Mouse (Mus musculus) heart, embryonic 10.5 days (tissue): ENCODE data around the gene Adgrl2. TPM values are rescaled to one million over a fixed set of nuclear protein-coding genes. Genes with fewer than 3 reads are reported as not detected.

ENCODE experiments used
- DNase-seq: peaks from one replicate; pipeline ENCODE4 v3.0.0-alpha.2; 2017; ENCODE audit warnings: low spot score
- H3K27ac ChIP-seq: fragments of 300-500 bp; sonication (generic); 2 replicates; pipeline ENCODE4 v1.5.1; 2016; ENCODE audit warnings: mild to moderate bottlenecking
- H3K27me3 ChIP-seq: fragments of 300-500 bp; sonication (generic); 2 replicates; pipeline ENCODE4 v1.6.1; 2016; ENCODE audit warnings: mild to moderate bottlenecking; ENCODE audit not compliant: poor library complexity, insufficient read depth, severe bottlenecking
- H3K36me3 ChIP-seq: fragments of 300-500 bp; sonication (generic); 2 replicates; pipeline ENCODE4 v1.6.1; 2016; ENCODE audit warnings: mild to moderate bottlenecking, moderate library complexity
- H3K4me1 ChIP-seq: fragments of 300-500 bp; sonication (generic); 2 replicates; pipeline ENCODE4 v1.6.1; 2016; ENCODE audit warnings: mild to moderate bottlenecking
- H3K4me3 ChIP-seq: fragments of 300-500 bp; sonication (generic); 2 replicates; pipeline ENCODE4 v1.5.1; 2016; ENCODE audit warnings: mild to moderate bottlenecking, moderate library complexity
- H3K9me3 ChIP-seq: fragments of 300-500 bp; sonication (generic); 2 replicates; pipeline ENCODE4 v1.6.1; 2016; ENCODE audit warnings: mild to moderate bottlenecking, moderate library complexity
- WGBS: fragments of 180-500 bp; shearing (Covaris S2); methylation state at CpG from one replicate; pipeline ENCODE4 v1.1.7; 2016; 5-methylcytosine and 5-hydroxymethylcytosine counted together
- polyA plus RNA-seq: library from polyadenylated mRNA; unstranded; fragments of >200 nt; fragmentation: Nextera tagmentation; extraction: Ambion mirVana; gene quantifications from 2 replicates; pipeline ENCODE4 v1.2.1, GENCODE M21; 2016

Gene Adgrl2
- polyA plus RNA-seq, 1 experiment from 2014 or later: 45.0 TPM

GRCm38 (mm10) chr3:148907024-148907778 is 83.2 kb downstream of the Adgrl2 start:
- Histone ChIP-seq H3K27me3 (no peaks in the 10 kb centered on the region), H3K4me3 (no peak overlapping the region), H3K9me3 (no peaks in the 10 kb centered on the region), H3K36me3 (no peaks in the 10 kb centered on the region), H3K27ac (peak overlapping the region; percentile 62; the same call in 1 of the 2 replicates), H3K4me1 (peaks cover 36% of the 10 kb centered on the region)
- no peak for DNase-seq
- 40% methylated on average over 6 of the region's 6 CpGs for WGBS

- no peaks in the 10 kb centered on the region for H3K27me3 ChIP-seq
- 0 out of 2 replicates have a peak, but pooled peaks cover 3% of the 10 kb centered on the region for H3K36me3 ChIP-seq
- no peak overlapping the region; the same call in 1 of the 2 replicates for H3K4me3 ChIP-seq
- DNase-seq: no peak
- H3K27ac ChIP-seq: no peak overlapping the region
- no peaks in the 10 kb centered on the region for H3K9me3 ChIP-seq
- 53% methylated on average over 13 of the region's 13 CpGs for WGBS
- peaks cover 36% of the 10 kb centered on the region for H3K4me1 ChIP-seq
Measured at GRCm38 (mm10) chr3:148905906-148906779, 84.2 kb downstream of the Adgrl2 start.

GRCm38 (mm10) chr3:148905435-148905834 is 84.9 kb downstream of the Adgrl2 start:
- Histone ChIP-seq H3K9me3 (no peaks in the 10 kb centered on the region), H3K36me3 (0 out of 2 replicates have a peak, but pooled peaks cover 3% of the 10 kb centered on the region), H3K4me3 (peak overlapping the region; percentile 3; the same call in 1 of the 2 replicates), H3K27me3 (no peaks in the 10 kb centered on the region), H3K4me1 (peaks cover 39% of the 10 kb centered on the region), H3K27ac (no peak overlapping the region)
- WGBS: 67% methylated on average over 7 of the region's 7 CpGs
- DNase-seq: no peak

GRCm38 (mm10) chr3:148899857-148900256 is 90.5 kb downstream of the Adgrl2 start:
- WGBS: 45% methylated on average over 6 of the region's 6 CpGs
- Histone ChIP-seq H3K36me3 (0 out of 2 replicates have a peak, but pooled peaks cover 3% of the 10 kb centered on the region), H3K27me3 (no peaks in the 10 kb centered on the region), H3K9me3 (no peaks in the 10 kb centered on the region), H3K4me3 (no peak overlapping the region), H3K4me1 (peaks cover 43% of the 10 kb centered on the region), H3K27ac (peak overlapping the region; percentile 29; the same call in 1 of the 2 replicates)
- no peak for DNase-seq

- 48% methylated on average over 6 of the region's 6 CpGs for WGBS
- Histone ChIP-seq H3K4me3 (no peak overlapping the region), H3K4me1 (peaks cover 47% of the 10 kb centered on the region), H3K9me3 (no peaks in the 10 kb centered on the region), H3K27ac (no peak overlapping the region), H3K36me3 (0 out of 2 replicates have a peak, but pooled peaks cover 3% of the 10 kb centered on the region), H3K27me3 (no peaks in the 10 kb centered on the region)
- no peak for DNase-seq
Measured at GRCm38 (mm10) chr3:148899416-148899815, 90.9 kb downstream of the Adgrl2 start.

- H3K27ac ChIP-seq: no peak overlapping the region
- 72% methylated on average over 8 of the region's 8 CpGs for WGBS
- no peaks in the 10 kb centered on the region for H3K9me3 ChIP-seq
- DNase-seq: no peak
- no peak overlapping the region for H3K4me3 ChIP-seq
- peaks cover 49% of the 10 kb centered on the region for H3K4me1 ChIP-seq
- H3K27me3 ChIP-seq: no peaks in the 10 kb centered on the region
- 0 out of 2 replicates have a peak, but pooled peaks cover 3% of the 10 kb centered on the region for H3K36me3 ChIP-seq
Measured at GRCm38 (mm10) chr3:148898535-148899250, 91.7 kb downstream of the Adgrl2 start.

GRCm38 (mm10) chr3:148896281-148896680 is 94.1 kb downstream of the Adgrl2 start:
- Histone ChIP-seq H3K4me1 (peaks cover 49% of the 10 kb centered on the region), H3K36me3 (no peaks in the 10 kb centered on the region), H3K9me3 (no peaks in the 10 kb centered on the region), H3K27ac (no peak overlapping the region), H3K27me3 (no peaks in the 10 kb centered on the region), H3K4me3 (no peak overlapping the region)
- WGBS: 77% methylated on average over 10 of the region's 10 CpGs
- DNase-seq: no peak

- no peak for DNase-seq
- peak overlapping the region; percentile 59; the same call in 1 of the 2 replicates for H3K27ac ChIP-seq
- H3K9me3 ChIP-seq: no peaks in the 10 kb centered on the region
- no peak overlapping the region for H3K4me3 ChIP-seq
- H3K4me1 ChIP-seq: peaks cover 48% of the 10 kb centered on the region
- no peaks in the 10 kb centered on the region for H3K36me3 ChIP-seq
- WGBS: 74% methylated on average over 13 of the region's 13 CpGs
- no peaks in the 10 kb centered on the region for H3K27me3 ChIP-seq
Measured at GRCm38 (mm10) chr3:148895396-148896109, 94.8 kb downstream of the Adgrl2 start.

GRCm38 (mm10) chr3:148894867-148895266 is 95.5 kb downstream of the Adgrl2 start:
- Histone ChIP-seq H3K9me3 (no peaks in the 10 kb centered on the region), H3K27me3 (no peaks in the 10 kb centered on the region), H3K36me3 (peaks cover 5% of the 10 kb centered on the region; the same call in 1 of the 2 replicates), H3K27ac (peak overlapping the region; percentile 59; the same call in 1 of the 2 replicates), H3K4me1 (peaks cover 41% of the 10 kb centered on the region), H3K4me3 (no peak overlapping the region)
- no peak for DNase-seq
- 67% methylated on average over 8 of the region's 8 CpGs for WGBS

GRCm38 (mm10) chr3:148887902-148888301 is 102.5 kb downstream of the Adgrl2 start:
- H3K27ac ChIP-seq: no peak overlapping the region
- H3K4me3 ChIP-seq: no peak overlapping the region
- H3K4me1 ChIP-seq: no peaks in the 10 kb centered on the region
- 80% methylated on average over 5 of the region's 5 CpGs for WGBS
- H3K9me3 ChIP-seq: no peaks in the 10 kb centered on the region
- DNase-seq: no peak
- H3K36me3 ChIP-seq: peaks cover 5% of the 10 kb centered on the region; the same call in 1 of the 2 replicates
- no peaks in the 10 kb centered on the region for H3K27me3 ChIP-seq

- 89% methylated on average over 4 of the region's 4 CpGs for WGBS
Measured at GRCm38 (mm10) chr3:148886956-148887355, 103.4 kb downstream of the Adgrl2 start.

More at GRCm38 (mm10) chr3:148886956-148887355, 103.4 kb downstream of the Adgrl2 start:
- H3K27ac ChIP-seq: no peak overlapping the region
- H3K27me3 ChIP-seq: no peaks in the 10 kb centered on the region
- DNase-seq: no peak
- H3K4me3 ChIP-seq: no peak overlapping the region
- H3K4me1 ChIP-seq: no peaks in the 10 kb centered on the region
- H3K9me3 ChIP-seq: no peaks in the 10 kb centered on the region
- H3K36me3 ChIP-seq: peaks cover 5% of the 10 kb centered on the region; the same call in 1 of the 2 replicates
